Mouse (Mus musculus) G1E (cell line): Measurements from ENCODE around the gene Ugt1a10.

ENCODE experiments used
- CTCF ChIP-seq: IDR thresholded peaks from 2 replicates; pipeline ENCODE4 v1.5.1; 2012; ENCODE audit warnings: low read depth, low read length, inconsistent platforms, mixed read lengths
- GATA1 ChIP-seq: IDR thresholded peaks from 2 replicates; pipeline ENCODE4 v1.6.1; 2012; ENCODE audit warnings: borderline replicate concordance, low read length, inconsistent platforms, mixed read lengths
- POLR2AphosphoS5 ChIP-seq: IDR thresholded peaks from 2 replicates; pipeline ENCODE4 v1.6.1; 2012; ENCODE audit warnings: low read depth, low read length, inconsistent platforms; ENCODE audit not compliant: insufficient replicate concordance

DNA sequence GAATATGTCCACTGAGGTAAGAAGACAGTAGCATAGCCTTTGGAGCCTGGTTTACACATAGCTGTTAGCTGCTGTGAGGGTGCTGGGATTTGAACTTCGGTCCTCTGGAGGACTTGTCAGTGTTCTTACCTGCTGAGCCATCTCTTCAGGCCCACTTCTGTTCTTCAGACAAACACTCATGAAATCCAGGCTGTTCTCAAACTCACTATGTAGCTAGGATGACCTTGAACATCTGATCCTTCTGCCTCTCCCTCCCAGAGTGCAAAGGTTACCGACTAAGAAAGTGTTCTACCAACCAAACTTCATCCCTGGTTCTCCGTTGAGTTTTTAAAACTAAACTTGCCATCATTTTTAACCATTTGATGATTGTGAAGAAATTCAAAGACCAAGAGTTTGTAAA lies 82.1 kb downstream of the Ugt1a10 start:
- TF ChIP-seq GATA1 = no peak
- TF ChIP-seq CTCF = no peak
- TF ChIP-seq POLR2AphosphoS5 = no peak
